Mouse (Mus musculus): ENCODE data around the gene Krt86. TPM values are rescaled to one million over a fixed set of nuclear protein-coding genes. Genes with fewer than 3 reads are reported as not detected.

Krt86 gene
- polyA plus RNA-seq, 1 experiment from 2014 or later, result not detected

GRCm38 (mm10) chr15:101519792-101520191 lies 46.5 kb downstream of the Krt86 start:
- peak; percentile 93 for TF ChIP-seq CTCF (IDR thresholded peaks at IDR 0.05; ENCODE audit: low read depth)
- no peaks in the 10 kb centered on the region for H3K27me3 ChIP-seq (replicated peaks; ENCODE audit: control insufficient read depth, insufficient read depth, low read length)
- H3K27ac ChIP-seq (ENCODE audit: low read depth, low read length), result no peak overlapping the region
- no peak overlapping the region for H3K9ac ChIP-seq (ENCODE audit: low read depth, low read length)
- H3K36me3 ChIP-seq (ENCODE audit: control insufficient read depth, insufficient read depth), result no peaks in the 10 kb centered on the region
- H3K4me3 ChIP-seq (ENCODE audit: low read depth, low read length), result no peak overlapping the region
- no peaks in the 10 kb centered on the region for H3K4me1 ChIP-seq (replicated peaks; ENCODE audit: control insufficient read depth, insufficient read depth, low read length)
- H3K9me3 ChIP-seq (ENCODE audit: control insufficient read depth), result no peaks in the 10 kb centered on the region
- 18% methylated on average over 2 of the region's 2 CpGs for WGBS
- no peak for ATAC-seq
- no peak overlapping the region for H3K4me2 ChIP-seq (replicated peaks; ENCODE audit: low read depth)

GRCm38 (mm10) chr15:101522556-101523232 lies 49.4 kb downstream of the Krt86 start:
- H3K9me3 ChIP-seq (ENCODE audit: control insufficient read depth), result no peaks in the 10 kb centered on the region
- H3K27me3 ChIP-seq (replicated peaks; ENCODE audit: control insufficient read depth, insufficient read depth, low read length), result no peaks in the 10 kb centered on the region
- WGBS, result 33% methylated on average over 4 of the region's 4 CpGs
- no peaks in the 10 kb centered on the region for H3K4me1 ChIP-seq (replicated peaks; ENCODE audit: control insufficient read depth, insufficient read depth, low read length)
- H3K4me2 ChIP-seq (replicated peaks; ENCODE audit: low read depth), result no peak overlapping the region
- TF ChIP-seq CTCF (IDR thresholded peaks at IDR 0.05; ENCODE audit: low read depth), result no peak
- no peak overlapping the region for H3K4me3 ChIP-seq (ENCODE audit: low read depth, low read length)
- no peaks in the 10 kb centered on the region for H3K36me3 ChIP-seq (ENCODE audit: control insufficient read depth, insufficient read depth)
- no peak overlapping the region for H3K27ac ChIP-seq (ENCODE audit: low read depth, low read length)
- ATAC-seq, result peak; percentile 88
- no peak overlapping the region for H3K9ac ChIP-seq (ENCODE audit: low read depth, low read length)

Other genes starting within 250 kb of the Krt86 start
- gene Grasp, start 249.3 kb upstream of the Krt86 start, polyA plus RNA-seq (2015; fragmentation: Nextera tagmentation; extraction: Ambion mirVana), result 1.7 and 2.0 TPM in 2 replicates
- 5.9 and 10.0 TPM in 2 replicates for gene Nr4a1, start 219.2 kb upstream of the Krt86 start, polyA plus RNA-seq (2015; fragmentation: Nextera tagmentation; extraction: Ambion mirVana)
- 46.5 and 50.9 TPM in 2 replicates for gene Atg101, start 189.2 kb upstream of the Krt86 start, polyA plus RNA-seq (2015; fragmentation: Nextera tagmentation; extraction: Ambion mirVana)
- gene 6030408B16Rik, start 180.3 kb upstream of the Krt86 start, polyA plus RNA-seq (2015; fragmentation: Nextera tagmentation; extraction: Ambion mirVana), result 0.48 and 0.77 TPM in 2 replicates
- gene Krt80, start 103.3 kb upstream of the Krt86 start, polyA plus RNA-seq (2015; fragmentation: Nextera tagmentation; extraction: Ambion mirVana), result 0.40 and 0.61 TPM in 2 replicates
- 86.1 and 89.0 TPM in 2 replicates for gene Krt7, start 62.4 kb upstream of the Krt86 start, polyA plus RNA-seq (2015; fragmentation: Nextera tagmentation; extraction: Ambion mirVana)
- gene Krt87, start 34.7 kb upstream of the Krt86 start, polyA plus RNA-seq (2015; fragmentation: Nextera tagmentation; extraction: Ambion mirVana), result 0.16 TPM in 2 replicates
- not detected in 2 replicates for gene Krt88, start 25.7 kb upstream of the Krt86 start, polyA plus RNA-seq (2015; fragmentation: Nextera tagmentation; extraction: Ambion mirVana)
- not detected in 2 replicates for gene Krt81, start 9.7 kb upstream of the Krt86 start, polyA plus RNA-seq (2015; fragmentation: Nextera tagmentation; extraction: Ambion mirVana)
- gene Krt83, start 18.0 kb downstream of the Krt86 start, polyA plus RNA-seq (2015; fragmentation: Nextera tagmentation; extraction: Ambion mirVana), result not detected in 2 replicates
- not detected in 2 replicates for gene Gm49425, start 43.8 kb downstream of the Krt86 start, polyA plus RNA-seq (2015; fragmentation: Nextera tagmentation; extraction: Ambion mirVana)
- gene Krt84, start 59.3 kb downstream of the Krt86 start, polyA plus RNA-seq (2015; fragmentation: Nextera tagmentation; extraction: Ambion mirVana), result 0.21 TPM in 1 of 2 replicates, not detected in the other
- gene Krt82, start 77.2 kb downstream of the Krt86 start, polyA plus RNA-seq (2015; fragmentation: Nextera tagmentation; extraction: Ambion mirVana), result not detected in 2 replicates
- 0.20 and 0.21 TPM in 2 replicates for gene Krt90, start 89.5 kb downstream of the Krt86 start, polyA plus RNA-seq (2015; fragmentation: Nextera tagmentation; extraction: Ambion mirVana)
- not detected in 2 replicates for gene Krt75, start 100.4 kb downstream of the Krt86 start, polyA plus RNA-seq (2015; fragmentation: Nextera tagmentation; extraction: Ambion mirVana)
- 0.07 TPM in 1 of 2 replicates, not detected in the other for gene Gm5414, start 154.7 kb downstream of the Krt86 start, polyA plus RNA-seq (2015; fragmentation: Nextera tagmentation; extraction: Ambion mirVana)
- not detected in 2 replicates for gene Gm5478, start 173.9 kb downstream of the Krt86 start, polyA plus RNA-seq (2015; fragmentation: Nextera tagmentation; extraction: Ambion mirVana)
- gene Krt6b, start 206.8 kb downstream of the Krt86 start, polyA plus RNA-seq (2015; fragmentation: Nextera tagmentation; extraction: Ambion mirVana), result 0.34 TPM in 1 of 2 replicates, not detected in the other
- 0.25 TPM in 2 replicates for gene Krt6a, start 220.8 kb downstream of the Krt86 start, polyA plus RNA-seq (2015; fragmentation: Nextera tagmentation; extraction: Ambion mirVana)
- gene Krt5, start 239.4 kb downstream of the Krt86 start, polyA plus RNA-seq (2015; fragmentation: Nextera tagmentation; extraction: Ambion mirVana), result 0.08 TPM in 1 of 2 replicates, not detected in the other